Mouse (Mus musculus) heart, embryonic 13.5 days (tissue): Measurements from ENCODE around the gene Crp. TPM values are rescaled to one million over a fixed set of nuclear protein-coding genes. Genes with fewer than 3 reads are reported as not detected.

ENCODE experiments used
- ATAC-seq: fragments of 200-750 bp; cut with Nextera tagmentation; 2 replicates; pipeline ENCODE4 v1.8.0; 2017; ENCODE audit warnings: moderate TSS enrichment; ENCODE audit not compliant: insufficient number of reproducible peaks, low FRiP score, low TSS enrichment; ENCODE audit errors: extremely low read depth
- H3K27ac ChIP-seq: fragments of 300-500 bp; sonication (generic); replicated peaks from 2 replicates; pipeline ENCODE4 v1.5.1; 2015; ENCODE audit warnings: moderate library complexity, mild to moderate bottlenecking, inconsistent platforms
- H3K27me3 ChIP-seq: fragments of 300-500 bp; sonication (generic); replicated peaks from 2 replicates; pipeline ENCODE4 v1.6.1; 2015; ENCODE audit warnings: mild to moderate bottlenecking, inconsistent platforms
- H3K36me3 ChIP-seq: fragments of 300-500 bp; sonication (generic); 2 replicates; pipeline ENCODE4 v1.6.1; 2015; ENCODE audit warnings: mild to moderate bottlenecking, inconsistent platforms
- H3K4me1 ChIP-seq: fragments of 300-500 bp; sonication (generic); 2 replicates; pipeline ENCODE4 v1.6.1; 2015; ENCODE audit warnings: inconsistent platforms
- H3K4me2 ChIP-seq: fragments of 300-500 bp; sonication (generic); 2 replicates; pipeline ENCODE4 v1.6.1; 2015; ENCODE audit warnings: inconsistent platforms, mild to moderate bottlenecking, moderate library complexity
- H3K4me3 ChIP-seq: fragments of 300-500 bp; sonication (generic); 2 replicates; pipeline ENCODE4 v1.5.1; 2015; ENCODE audit warnings: moderate library complexity, mild to moderate bottlenecking, inconsistent platforms
- H3K9ac ChIP-seq: fragments of 300-500 bp; sonication (generic); 2 replicates; pipeline ENCODE4 v1.6.1; 2015; ENCODE audit warnings: inconsistent platforms, mild to moderate bottlenecking, moderate library complexity
- H3K9me3 ChIP-seq: fragments of 300-500 bp; sonication (generic); 2 replicates; pipeline ENCODE4 v1.6.1; 2016; ENCODE audit warnings: inconsistent platforms
- WGBS: fragments of 180-500 bp; shearing (Covaris S2); methylation state at CpG from one replicate; pipeline ENCODE4 v1.1.7; 2015; ENCODE audit warnings: mixed read lengths; 5-methylcytosine and 5-hydroxymethylcytosine counted together
- polyA plus RNA-seq: library from polyadenylated mRNA; unstranded; fragments of >200 nt; fragmentation: Nextera tagmentation; extraction: Ambion mirVana; gene quantifications from 2 replicates; pipeline ENCODE4 v1.2.1, GENCODE M21; 2015

Crp gene
- polyA plus RNA-seq, 1 experiment from 2014 or later, result 0.21 TPM

GRCm38 (mm10) chr1:172680742-172681141 is 17.1 kb upstream of the Crp start:
- H3K4me3 ChIP-seq, result no peak overlapping the region
- no peak overlapping the region for H3K4me2 ChIP-seq
- no peak overlapping the region for H3K27ac ChIP-seq
- H3K9ac ChIP-seq, result no peak overlapping the region
- no peaks in the 10 kb centered on the region for H3K27me3 ChIP-seq
- WGBS, result 84% methylated on average over 4 of the region's 4 CpGs
- no peaks in the 10 kb centered on the region for H3K4me1 ChIP-seq
- H3K9me3 ChIP-seq, result no peaks in the 10 kb centered on the region
- no peaks in the 10 kb centered on the region for H3K36me3 ChIP-seq
- no peak for ATAC-seq

- no peak overlapping the region for H3K4me2 ChIP-seq
Measured at GRCm38 (mm10) chr1:172683551-172683950, 14.3 kb upstream of the Crp start.

DNA sequence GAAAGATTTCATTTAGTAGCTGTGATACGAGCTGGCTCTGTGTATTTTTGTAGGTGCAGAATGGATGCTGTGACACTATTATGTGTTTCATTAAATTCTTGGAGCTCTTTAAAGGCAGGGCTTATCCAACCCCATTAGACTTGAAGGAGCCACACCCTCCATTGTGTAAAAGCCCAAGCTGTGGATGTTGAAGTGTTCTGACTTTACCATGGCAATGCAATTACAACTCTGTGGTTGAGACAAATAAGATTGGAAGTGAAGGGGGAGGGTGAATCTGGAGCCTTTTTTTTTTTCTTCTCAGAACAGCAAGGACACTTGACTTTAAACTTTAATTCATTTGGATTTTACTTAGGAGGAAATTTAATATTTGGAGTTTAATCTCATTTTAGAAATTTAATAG is 13.9 kb upstream of the Crp start:
- WGBS, result 74% methylated on average over 1 of the region's 1 CpGs
- no peak overlapping the region for H3K27ac ChIP-seq
- no peak overlapping the region for H3K4me2 ChIP-seq
- no peak for ATAC-seq
- H3K9me3 ChIP-seq, result no peaks in the 10 kb centered on the region
- no peak overlapping the region for H3K4me3 ChIP-seq
- no peaks in the 10 kb centered on the region for H3K4me1 ChIP-seq
- no peaks in the 10 kb centered on the region for H3K36me3 ChIP-seq
- no peaks in the 10 kb centered on the region for H3K27me3 ChIP-seq
- H3K9ac ChIP-seq, result no peak overlapping the region

More at GRCm38 (mm10) chr1:172683551-172683950, 14.3 kb upstream of the Crp start:
- Histone ChIP-seq H3K27ac (no peak overlapping the region), H3K27me3 (no peaks in the 10 kb centered on the region), H3K4me3 (no peak overlapping the region), H3K9me3 (no peaks in the 10 kb centered on the region), H3K4me1 (no peaks in the 10 kb centered on the region), H3K9ac (no peak overlapping the region), H3K36me3 (no peaks in the 10 kb centered on the region)
- no peak for ATAC-seq
- WGBS, result 77% methylated on average over 5 of the region's 5 CpGs

DNA sequence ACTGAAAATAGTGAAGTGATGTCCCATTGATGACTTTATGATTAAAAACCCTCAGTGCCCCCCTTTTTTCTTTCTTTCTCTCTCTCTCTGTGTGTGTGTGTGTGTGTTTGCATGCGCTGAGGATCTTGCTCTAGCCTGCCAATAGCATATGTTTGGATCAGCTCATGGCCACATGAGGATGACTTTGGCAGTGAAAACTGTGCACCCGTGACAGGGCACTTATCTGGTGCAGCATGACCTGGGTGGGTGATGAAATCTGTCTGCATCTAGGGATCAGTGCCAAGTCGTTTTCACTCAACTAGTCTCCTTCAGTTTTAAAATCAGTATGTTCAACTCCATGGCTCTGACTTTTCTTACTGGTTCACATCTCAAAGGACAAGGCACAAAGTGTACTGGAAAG is 12.7 kb upstream of the Crp start:
- Histone ChIP-seq H3K9me3 (no peaks in the 10 kb centered on the region), H3K4me3 (no peak overlapping the region), H3K4me2 (no peak overlapping the region), H3K27me3 (no peaks in the 10 kb centered on the region), H3K9ac (no peak overlapping the region), H3K4me1 (no peaks in the 10 kb centered on the region), H3K27ac (no peak overlapping the region), H3K36me3 (no peaks in the 10 kb centered on the region)
- ATAC-seq, result no peak
- WGBS, result 46% methylated on average over 3 of the region's 3 CpGs

- Histone ChIP-seq H3K4me2 (no peak overlapping the region), H3K4me3 (no peak overlapping the region), H3K27me3 (no peaks in the 10 kb centered on the region), H3K9ac (no peak overlapping the region), H3K4me1 (no peaks in the 10 kb centered on the region), H3K36me3 (no peaks in the 10 kb centered on the region), H3K9me3 (no peaks in the 10 kb centered on the region), H3K27ac (no peak overlapping the region)
- no peak for ATAC-seq
Measured at GRCm38 (mm10) chr1:172697422-172697821, 433 bp upstream of the Crp start.

GRCm38 (mm10) chr1:172700814-172701213 is 3.0 kb downstream of the Crp start:
- Histone ChIP-seq H3K27ac (no peak overlapping the region), H3K27me3 (no peaks in the 10 kb centered on the region), H3K36me3 (no peaks in the 10 kb centered on the region), H3K9ac (no peak overlapping the region), H3K4me3 (no peak overlapping the region), H3K4me1 (no peaks in the 10 kb centered on the region), H3K9me3 (no peaks in the 10 kb centered on the region), H3K4me2 (no peak overlapping the region)
- 74% methylated on average over 3 of the region's 3 CpGs for WGBS
- no peak for ATAC-seq

DNA sequence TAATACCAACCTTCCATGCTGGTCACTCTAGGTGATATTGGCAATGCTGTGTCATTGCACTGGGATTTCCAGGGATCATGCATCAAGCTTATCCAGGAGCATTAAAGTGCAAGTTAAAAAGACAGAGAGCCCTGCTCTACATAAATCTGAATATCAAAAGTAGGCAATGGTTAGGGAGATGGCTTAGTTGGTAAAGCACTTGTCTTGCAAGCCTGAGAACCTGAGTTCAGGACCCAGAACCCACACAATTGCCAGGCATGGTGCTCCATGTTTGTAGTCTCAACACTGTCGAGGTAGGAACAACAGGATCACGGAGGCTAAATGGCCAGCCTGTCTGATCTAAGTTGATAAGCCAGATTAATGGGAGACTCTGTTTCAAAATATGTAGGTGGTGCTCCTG is 3.5 kb downstream of the Crp start:
- Histone ChIP-seq H3K9me3 (no peaks in the 10 kb centered on the region), H3K27ac (no peak overlapping the region), H3K4me2 (no peak overlapping the region), H3K36me3 (no peaks in the 10 kb centered on the region), H3K9ac (no peak overlapping the region), H3K4me3 (no peak overlapping the region), H3K27me3 (no peaks in the 10 kb centered on the region), H3K4me1 (no peaks in the 10 kb centered on the region)
- 74% methylated on average over 2 of the region's 2 CpGs for WGBS
- ATAC-seq, result no peak

- Histone ChIP-seq H3K4me3 (no peak overlapping the region), H3K27me3 (no peaks in the 10 kb centered on the region), H3K27ac (no peak overlapping the region), H3K4me2 (no peak overlapping the region), H3K36me3 (no peaks in the 10 kb centered on the region), H3K9ac (no peak overlapping the region), H3K9me3 (no peaks in the 10 kb centered on the region), H3K4me1 (0 out of 2 replicates have a peak, but pooled peaks cover under 1% of the 10 kb centered on the region)
- WGBS, result 84% methylated on average over 3 of the region's 3 CpGs
- no peak for ATAC-seq
Measured at GRCm38 (mm10) chr1:172701901-172702300, 4.0 kb downstream of the Crp start.

DNA sequence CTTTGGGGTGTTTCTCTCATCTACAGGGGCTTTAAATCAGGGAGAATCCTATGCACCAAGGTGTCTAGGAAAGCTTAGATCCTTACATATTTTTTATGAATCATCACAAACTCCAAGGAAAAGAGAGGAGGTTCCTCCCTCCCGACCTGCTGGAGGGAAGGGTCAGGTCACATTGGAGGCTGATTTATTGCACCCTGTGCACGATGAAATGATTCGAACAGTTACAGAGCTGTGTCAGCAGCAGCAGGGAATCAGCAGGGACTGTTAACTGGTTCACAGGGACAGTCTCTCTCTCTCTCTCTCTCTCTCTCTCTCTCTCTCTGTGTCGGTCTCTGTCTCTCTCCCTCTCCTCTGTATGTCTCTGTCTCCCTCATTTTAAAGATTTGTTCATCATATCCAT is 6.9 kb downstream of the Crp start:
- 49% methylated on average over 4 of the region's 4 CpGs for WGBS
- no peak for ATAC-seq
- H3K27me3 ChIP-seq, result 0 out of 2 replicates have a peak, but pooled peaks cover 8% of the 10 kb centered on the region
- 0 out of 2 replicates have a peak, but pooled peaks cover 3% of the 10 kb centered on the region for H3K4me1 ChIP-seq
- no peak overlapping the region for H3K27ac ChIP-seq
- H3K36me3 ChIP-seq, result no peaks in the 10 kb centered on the region
- H3K9ac ChIP-seq, result no peak overlapping the region
- no peak overlapping the region for H3K4me2 ChIP-seq
- H3K9me3 ChIP-seq, result no peaks in the 10 kb centered on the region
- H3K4me3 ChIP-seq, result no peak overlapping the region

- H3K4me1 ChIP-seq, result 0 out of 2 replicates have a peak, but pooled peaks cover 3% of the 10 kb centered on the region
- no peak overlapping the region for H3K4me3 ChIP-seq
- 0 out of 2 replicates have a peak, but pooled peaks cover 9% of the 10 kb centered on the region for H3K27me3 ChIP-seq
- no peaks in the 10 kb centered on the region for H3K9me3 ChIP-seq
- H3K4me2 ChIP-seq, result no peak overlapping the region
- no peak for ATAC-seq
- H3K9ac ChIP-seq, result no peak overlapping the region
- H3K27ac ChIP-seq, result no peak overlapping the region
- no peaks in the 10 kb centered on the region for H3K36me3 ChIP-seq
- WGBS, result 93% methylated on average over 4 of the region's 4 CpGs
Measured at GRCm38 (mm10) chr1:172706243-172706642, 8.4 kb downstream of the Crp start.

GRCm38 (mm10) chr1:172709788-172710350 is 12.0 kb downstream of the Crp start:
- H3K36me3 ChIP-seq, result no peaks in the 10 kb centered on the region
- no peak overlapping the region for H3K4me3 ChIP-seq
- H3K9ac ChIP-seq, result no peak overlapping the region
- no peak overlapping the region for H3K27ac ChIP-seq
- WGBS, result 76% methylated on average over 3 of the region's 3 CpGs
- H3K27me3 ChIP-seq, result 0 out of 2 replicates have a peak, but pooled peaks cover 9% of the 10 kb centered on the region
- ATAC-seq, result no peak
- H3K9me3 ChIP-seq, result no peaks in the 10 kb centered on the region
- peaks cover 7% of the 10 kb centered on the region; the same call in 1 of the 2 replicates for H3K4me1 ChIP-seq
- no peak overlapping the region for H3K4me2 ChIP-seq

GRCm38 (mm10) chr1:172711396-172711795 is 13.5 kb downstream of the Crp start:
- H3K9ac ChIP-seq, result no peak overlapping the region
- peaks cover 7% of the 10 kb centered on the region; the same call in 1 of the 2 replicates for H3K4me1 ChIP-seq
- H3K9me3 ChIP-seq, result no peaks in the 10 kb centered on the region
- 0 out of 2 replicates have a peak, but pooled peaks cover 9% of the 10 kb centered on the region for H3K27me3 ChIP-seq
- no peak overlapping the region for H3K4me2 ChIP-seq
- peak overlapping the region; percentile 70 for H3K27ac ChIP-seq
- no peak overlapping the region for H3K4me3 ChIP-seq
- no peak for ATAC-seq
- no peaks in the 10 kb centered on the region for H3K36me3 ChIP-seq
- 53% methylated on average over 2 of the region's 2 CpGs for WGBS
